Mouse (Mus musculus) large intestine, adult 2 months (tissue): ENCODE results near the gene Cd300ld4. TPM values are rescaled to one million over a fixed set of nuclear protein-coding genes. Genes with fewer than 3 reads are reported as not detected.

Experiments used
- DNase-seq: peaks from one replicate; pipeline ENCODE4 v3.0.0-alpha.2; 2012; ENCODE audit warnings: low read depth, low spot score
- WGBS: fragments of 180-500 bp; shearing (Covaris S2); methylation state at CpG from one replicate; pipeline ENCODE4 v1.1.7; 2018; 5-methylcytosine and 5-hydroxymethylcytosine counted together
- polyA plus RNA-seq: library from polyadenylated mRNA; depleted of rRNA; stranded (reverse); fragments of >200 nt; gene quantifications from 2 replicates; pipeline ENCODE4 v1.2.3, GENCODE M21; 2012; rRNA removed

Cd300ld4 gene
- polyA plus RNA-seq, 1 experiment = 0.29 TPM

GRCm38 (mm10) chr11:114981866-114982265 lies 44.9 kb downstream of the Cd300ld4 start:
- WGBS = 68% methylated on average over 4 of the region's 4 CpGs
- DNase-seq = no peak

DNA sequence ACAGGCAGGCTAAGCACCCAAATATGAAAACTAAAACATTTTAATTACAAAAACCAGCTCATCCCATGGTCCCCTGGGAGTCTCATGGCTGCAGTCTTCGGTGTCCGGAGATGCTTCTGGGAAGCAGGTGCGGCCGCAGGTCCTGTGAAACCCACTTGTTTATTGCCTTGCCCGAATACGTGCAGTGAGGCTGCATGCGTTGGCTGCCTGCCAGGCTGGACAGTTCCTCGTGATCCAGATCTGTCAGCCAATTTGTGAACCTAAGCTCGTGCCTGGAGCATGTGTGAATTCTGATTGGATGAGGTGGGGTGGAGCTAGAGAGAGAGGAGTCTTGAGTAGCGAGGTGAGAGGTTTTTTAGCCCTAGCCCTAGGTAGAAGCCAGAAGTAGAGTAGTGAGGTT lies 54.1 kb downstream of the Cd300ld4 start:
- 65% methylated on average over 10 of the region's 10 CpGs for WGBS
- DNase-seq = no peak

Other genes with a start within 250 kb of the Cd300ld4 start
- gene Btbd17, start 231.1 kb downstream of the Cd300ld4 start, polyA plus RNA-seq = 0.30 and 0.40 TPM in 2 replicates
- gene Gpr142, start 228.1 kb downstream of the Cd300ld4 start, polyA plus RNA-seq = not detected in 2 replicates
- 2.0 and 3.9 TPM in 2 replicates for gene Gprc5c, start 175.9 kb downstream of the Cd300ld4 start, polyA plus RNA-seq
- 1.3 and 2.2 TPM in 2 replicates for gene Cd300a, start 137.0 kb downstream of the Cd300ld4 start, polyA plus RNA-seq
- gene Cd300lb, start 92.6 kb downstream of the Cd300ld4 start, polyA plus RNA-seq = 0.25 and 0.63 TPM in 2 replicates
- gene Cd300c, start 57.9 kb downstream of the Cd300ld4 start, polyA plus RNA-seq = 0.63 and 1.2 TPM in 2 replicates
- gene Cd300ld, start 37.1 kb downstream of the Cd300ld4 start, polyA plus RNA-seq = 1.6 and 2.3 TPM in 2 replicates
- gene Cd300c2, start 25.1 kb downstream of the Cd300ld4 start, polyA plus RNA-seq = 8.0 and 10.1 TPM in 2 replicates
- gene Cd300ld2, start 10.8 kb downstream of the Cd300ld4 start, polyA plus RNA-seq = not detected in 2 replicates
- gene Cd300ld5, start 10.8 kb upstream of the Cd300ld4 start, polyA plus RNA-seq = 0.89 TPM in 1 of 2 replicates, not detected in the other
- 2.9 and 3.7 TPM in 2 replicates for gene Cd300ld3, start 21.4 kb upstream of the Cd300ld4 start, polyA plus RNA-seq
- 0.19 and 0.59 TPM in 2 replicates for gene Cd300e, start 35.2 kb upstream of the Cd300ld4 start, polyA plus RNA-seq
- gene Rab37, start 64.4 kb upstream of the Cd300ld4 start, polyA plus RNA-seq = 3.5 and 4.5 TPM in 2 replicates
- gene Cd300lf, start 107.0 kb upstream of the Cd300ld4 start, polyA plus RNA-seq = 4.8 and 6.3 TPM in 2 replicates
- 492 and 733 TPM in 2 replicates for gene Slc9a3r1, start 136.3 kb upstream of the Cd300ld4 start, polyA plus RNA-seq
- gene Tmem104, start 160.5 kb upstream of the Cd300ld4 start, polyA plus RNA-seq = 7.9 and 10.1 TPM in 2 replicates
- 25.3 and 25.4 TPM in 2 replicates for gene Nat9, start 160.8 kb upstream of the Cd300ld4 start, polyA plus RNA-seq
- 0.04 TPM in 2 replicates for gene Grin2c, start 240.2 kb upstream of the Cd300ld4 start, polyA plus RNA-seq